Mouse (Mus musculus): ENCODE results near the gene Dhx32.

The Dhx32 gene

DNA sequence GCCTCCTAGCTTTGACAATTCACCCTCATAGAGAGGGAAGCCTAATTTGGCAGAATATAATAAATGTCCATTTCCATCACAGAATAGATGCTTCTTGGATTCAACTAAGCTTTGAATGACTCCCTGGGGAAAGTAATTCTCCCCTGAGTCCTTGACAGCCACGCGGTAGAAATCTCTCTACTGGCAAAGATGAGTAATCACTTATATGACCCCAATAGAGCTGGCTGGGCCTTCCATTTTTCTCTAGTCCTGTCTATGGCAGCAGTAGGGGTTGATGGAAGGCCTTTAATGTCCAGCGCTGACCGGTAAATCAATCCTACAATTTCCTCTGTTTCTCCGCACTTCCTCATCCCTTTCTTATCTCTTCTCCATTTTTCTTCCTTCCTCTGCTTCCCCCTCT is 7.3 kb downstream of the Dhx32 start:
- DNase-seq (ENCODE audit: low read depth, low spot score) = no peak

DNA sequence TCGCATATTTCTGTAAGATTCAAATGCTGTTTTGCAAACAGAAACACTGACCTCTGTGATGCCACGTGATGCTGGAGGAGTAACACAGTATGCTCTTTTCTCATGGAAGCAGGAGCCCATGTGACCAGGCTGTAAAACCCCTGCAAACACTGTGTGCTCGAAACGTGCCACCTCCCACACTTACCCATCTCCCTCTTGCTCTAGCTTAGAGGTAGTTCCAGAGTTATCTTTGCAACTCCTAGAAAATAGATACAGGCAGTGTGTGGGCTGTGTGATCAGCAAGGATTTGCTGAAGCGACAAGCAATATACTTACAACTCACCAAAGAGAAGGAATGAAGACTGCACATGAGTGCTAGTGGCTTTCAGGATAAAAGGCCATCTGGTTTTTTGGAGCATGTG is 14.0 kb downstream of the Dhx32 start:
- no peak for DNase-seq (ENCODE audit: low read depth, low spot score)

- no peak for DNase-seq (ENCODE audit: low read depth, low spot score)
Observed at GRCm38 (mm10) chr7:133768027-133768426, 14.5 kb downstream of the Dhx32 start.

- no peak for DNase-seq (ENCODE audit: low read depth, low spot score)
Observed at GRCm38 (mm10) chr7:133765849-133766243, 16.7 kb downstream of the Dhx32 start.

DNA sequence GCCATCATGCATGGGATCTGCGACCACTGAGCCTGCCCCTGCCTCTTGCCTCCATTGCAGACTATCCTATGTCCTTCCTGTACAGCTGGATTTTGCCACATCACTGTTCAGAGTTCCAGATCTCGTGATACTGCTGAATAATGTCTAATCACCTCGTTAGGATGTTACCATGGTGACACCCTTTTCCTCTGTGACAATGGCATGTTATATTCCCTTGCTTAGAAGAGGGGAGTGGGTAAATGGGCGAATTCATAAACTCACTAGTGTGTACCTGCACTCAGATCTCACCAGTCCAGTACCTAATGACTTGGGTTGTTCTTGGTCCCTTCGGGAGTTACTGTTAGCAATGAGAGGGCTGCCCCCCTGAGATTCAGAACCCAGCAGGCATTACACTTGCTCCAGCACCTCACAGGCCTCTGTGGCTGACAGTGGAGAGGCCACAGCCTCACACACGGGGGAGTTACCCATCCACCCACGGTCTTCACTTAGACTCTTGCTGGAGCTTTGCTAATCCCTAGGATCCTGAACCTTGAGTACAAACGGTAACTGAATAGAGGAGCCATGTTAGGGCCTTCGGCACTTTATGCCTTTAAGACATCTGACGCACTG is 17.2 kb downstream of the Dhx32 start:
- DNase-seq (ENCODE audit: low read depth, low spot score) = no peak

DNA sequence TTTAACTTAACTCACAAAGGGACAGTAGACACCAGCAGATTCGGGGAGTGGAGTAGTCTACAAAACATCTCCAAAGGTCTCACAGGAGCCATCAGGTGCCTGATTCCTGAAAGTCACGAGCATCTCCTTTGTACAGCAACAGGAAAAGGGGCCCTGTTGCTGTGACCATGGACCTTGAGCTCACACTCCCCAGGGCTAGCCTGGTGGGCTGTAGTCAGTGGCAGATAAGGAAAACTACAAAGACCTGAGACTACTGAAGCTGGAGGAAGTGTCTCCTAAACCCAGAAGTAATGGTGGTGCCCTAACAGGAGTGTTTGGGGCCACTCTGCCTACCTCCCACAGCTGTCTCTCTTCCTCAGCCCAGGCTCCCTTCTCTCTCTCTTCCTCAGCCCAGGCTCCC is 18.1 kb downstream of the Dhx32 start:
- DNase-seq (ENCODE audit: low read depth, low spot score) = no peak

- no peak for DNase-seq (ENCODE audit: low read depth, low spot score)
Observed at GRCm38 (mm10) chr7:133762696-133763095, 19.8 kb downstream of the Dhx32 start.

DNA sequence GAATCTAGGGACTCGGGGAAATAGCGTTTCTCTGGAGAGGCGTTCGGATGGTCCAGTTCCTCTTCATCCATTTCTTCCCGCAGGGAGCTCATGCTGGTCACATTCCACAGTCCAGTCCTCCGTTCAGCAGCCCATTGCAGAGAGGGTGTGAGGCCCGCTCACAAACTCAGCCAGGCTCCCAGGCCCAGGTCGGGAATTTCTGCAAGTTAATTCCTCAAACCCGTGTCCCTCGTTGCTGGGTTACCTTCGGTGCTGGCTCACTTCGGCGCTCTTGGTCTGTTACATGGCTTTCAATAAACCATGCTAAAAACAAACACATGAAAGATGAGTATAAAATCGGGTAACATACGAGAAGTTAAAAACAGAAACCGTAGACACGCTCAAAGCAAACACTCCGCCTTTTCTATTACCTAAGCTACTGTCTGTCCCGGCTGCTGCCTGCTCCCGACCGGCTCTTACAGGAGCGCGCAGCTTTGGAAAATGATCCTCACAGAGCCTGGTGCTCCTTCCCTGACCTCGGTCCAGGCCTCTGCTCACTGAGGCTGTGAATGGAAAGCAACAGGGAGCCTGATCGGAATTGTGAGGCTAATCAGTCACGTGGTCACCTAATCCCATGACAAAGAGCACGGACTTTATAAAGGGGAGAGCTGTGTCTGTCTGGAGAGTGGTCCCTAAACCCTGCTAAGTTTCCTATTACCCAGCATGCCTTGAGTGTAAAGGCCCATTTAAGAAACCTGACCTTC is 22.7 kb downstream of the Dhx32 start:
- DNase-seq (ENCODE audit: low read depth, low spot score) = no peak

DNA sequence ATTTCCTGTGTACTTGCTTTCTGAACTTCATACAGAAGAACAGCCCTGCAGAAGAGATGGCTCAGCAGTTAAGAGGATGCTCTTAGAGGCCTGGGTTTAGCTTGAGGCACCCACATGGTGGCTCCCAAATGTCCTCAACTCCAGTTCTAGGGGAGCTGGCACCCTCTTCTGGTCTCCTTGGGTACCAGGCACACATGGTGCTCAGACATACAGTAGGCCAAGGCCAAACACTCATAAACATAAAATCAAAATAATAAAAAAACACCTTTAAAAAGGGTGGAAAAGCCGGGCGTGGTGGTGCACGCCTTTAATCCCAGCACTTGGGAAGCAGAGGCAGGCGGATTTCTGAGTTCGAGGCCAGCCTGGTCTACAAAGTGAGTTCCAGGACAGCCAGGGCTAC is 23.8 kb downstream of the Dhx32 start:
- DNase-seq (ENCODE audit: low read depth, low spot score) = peak; percentile 13

DNA sequence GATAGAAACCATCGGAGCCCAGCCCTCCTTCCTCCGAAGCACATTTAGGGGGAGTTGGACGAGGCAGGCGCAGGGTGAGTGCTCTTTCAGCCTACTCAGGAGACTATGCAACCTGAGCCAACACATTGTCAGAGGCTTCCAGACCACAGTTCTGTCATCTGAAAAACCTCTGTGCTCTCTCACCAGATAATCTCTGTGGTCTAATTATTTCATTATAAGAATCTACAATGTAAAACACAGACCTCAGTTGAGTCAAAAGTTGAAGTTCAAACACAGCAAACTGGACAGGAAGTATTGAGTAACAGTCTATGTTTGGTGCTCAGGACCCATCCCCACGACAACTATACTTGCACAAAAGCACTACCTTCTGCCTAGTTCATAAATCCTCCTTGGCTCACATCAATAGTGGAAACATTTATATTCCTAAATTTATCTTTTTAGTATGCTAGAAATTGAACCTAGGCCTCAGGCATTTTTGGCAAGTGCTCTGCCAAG is 24.5 kb downstream of the Dhx32 start:
- no peak for DNase-seq (ENCODE audit: low read depth, low spot score)

GRCm38 (mm10) chr7:133751163-133751562 is 31.4 kb downstream of the Dhx32 start:
- no peak for DNase-seq (ENCODE audit: low read depth, low spot score)

DNA sequence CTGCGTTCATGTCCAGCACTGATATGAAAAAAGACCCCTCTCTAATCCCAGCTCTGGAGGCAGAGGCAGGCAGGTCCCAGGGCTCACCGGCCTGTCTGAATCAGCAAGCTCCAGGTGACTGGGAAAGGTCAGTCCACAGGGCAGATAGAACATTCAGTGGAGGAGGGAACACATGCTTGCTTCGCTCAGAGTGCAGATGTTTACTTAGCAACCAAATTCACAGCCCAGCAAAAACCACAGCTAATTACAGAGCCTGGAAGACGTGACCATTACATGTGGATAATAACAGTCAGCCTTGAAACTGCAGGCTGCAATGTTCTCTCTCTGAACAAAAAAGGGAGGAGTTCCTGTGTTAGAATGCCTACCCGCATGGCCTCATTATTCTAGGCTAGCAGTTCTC is 31.9 kb downstream of the Dhx32 start:
- no peak for DNase-seq (ENCODE audit: low read depth, low spot score)

DNA sequence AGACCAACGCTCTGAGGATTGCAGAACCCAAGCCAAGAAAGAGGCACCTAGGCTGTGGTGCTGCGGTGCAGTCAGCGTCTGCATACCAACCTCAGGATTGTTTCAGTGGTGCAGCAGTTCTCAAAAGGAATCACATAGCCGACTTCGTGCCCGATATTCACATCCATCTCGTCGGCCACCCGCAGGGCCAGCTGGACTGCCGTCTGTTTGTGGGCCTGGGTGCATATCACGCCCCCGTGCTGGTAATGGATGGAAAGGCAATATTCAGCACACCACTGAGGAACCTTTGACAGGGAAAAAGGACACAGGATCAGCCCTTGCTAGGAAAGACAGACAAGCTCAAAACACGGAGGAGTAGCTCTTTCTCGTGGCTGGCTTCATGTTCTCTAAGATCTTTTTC is 33.8 kb downstream of the Dhx32 start:
- no peak for DNase-seq (ENCODE audit: low read depth, low spot score)

DNA sequence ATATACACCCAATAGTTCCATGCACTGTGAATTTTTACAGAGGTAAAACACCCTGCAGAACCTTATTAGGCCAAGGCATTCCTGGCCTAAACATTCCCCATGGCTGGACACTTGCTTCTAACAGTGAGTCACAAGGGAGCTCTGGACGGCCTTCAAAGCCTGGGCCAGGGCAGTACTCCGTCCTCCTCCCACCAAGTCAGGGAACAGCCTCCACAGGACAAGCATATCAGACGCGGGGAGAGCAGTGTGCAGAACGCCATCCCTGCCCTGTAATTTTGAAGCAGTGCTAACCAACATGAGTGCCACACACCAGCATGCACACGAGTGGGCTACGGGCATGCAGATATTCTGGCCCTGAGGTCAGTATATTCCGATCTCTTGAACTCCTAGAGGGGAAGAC is 35.2 kb downstream of the Dhx32 start:
- DNase-seq (ENCODE audit: low read depth, low spot score) = no peak

GRCm38 (mm10) chr7:133744701-133745100 is 37.8 kb downstream of the Dhx32 start:
- no peak for DNase-seq (ENCODE audit: low read depth, low spot score)

- DNase-seq (ENCODE audit: low read depth, low spot score) = no peak
Observed at GRCm38 (mm10) chr7:133744209-133744608, 38.3 kb downstream of the Dhx32 start.

DNA sequence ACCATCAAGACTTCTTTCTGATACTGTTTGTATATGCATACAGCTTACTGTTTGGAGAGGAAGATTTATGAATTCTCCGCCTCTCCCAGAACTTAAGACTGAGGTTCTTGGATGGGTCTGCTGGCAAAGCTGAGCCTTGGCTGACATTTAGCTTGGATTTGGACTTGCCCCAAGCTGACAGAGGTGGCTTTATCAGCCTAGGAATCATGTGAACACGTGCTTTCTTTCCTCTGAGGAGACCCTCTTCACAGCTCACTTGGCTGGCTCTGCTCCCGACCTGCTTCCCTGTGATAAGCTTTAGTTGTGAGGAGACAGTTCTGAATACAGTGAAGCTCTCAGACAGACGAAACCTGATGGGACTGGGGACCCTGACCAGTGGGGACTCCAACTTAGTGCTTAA is 38.9 kb downstream of the Dhx32 start:
- DNase-seq (ENCODE audit: low read depth, low spot score) = no peak

GRCm38 (mm10) chr7:133742530-133743325 is 39.8 kb downstream of the Dhx32 start:
- no peak for DNase-seq (ENCODE audit: low read depth, low spot score)

GRCm38 (mm10) chr7:133740558-133740957 is 42.0 kb downstream of the Dhx32 start:
- DNase-seq (ENCODE audit: low read depth, low spot score) = no peak

DNA sequence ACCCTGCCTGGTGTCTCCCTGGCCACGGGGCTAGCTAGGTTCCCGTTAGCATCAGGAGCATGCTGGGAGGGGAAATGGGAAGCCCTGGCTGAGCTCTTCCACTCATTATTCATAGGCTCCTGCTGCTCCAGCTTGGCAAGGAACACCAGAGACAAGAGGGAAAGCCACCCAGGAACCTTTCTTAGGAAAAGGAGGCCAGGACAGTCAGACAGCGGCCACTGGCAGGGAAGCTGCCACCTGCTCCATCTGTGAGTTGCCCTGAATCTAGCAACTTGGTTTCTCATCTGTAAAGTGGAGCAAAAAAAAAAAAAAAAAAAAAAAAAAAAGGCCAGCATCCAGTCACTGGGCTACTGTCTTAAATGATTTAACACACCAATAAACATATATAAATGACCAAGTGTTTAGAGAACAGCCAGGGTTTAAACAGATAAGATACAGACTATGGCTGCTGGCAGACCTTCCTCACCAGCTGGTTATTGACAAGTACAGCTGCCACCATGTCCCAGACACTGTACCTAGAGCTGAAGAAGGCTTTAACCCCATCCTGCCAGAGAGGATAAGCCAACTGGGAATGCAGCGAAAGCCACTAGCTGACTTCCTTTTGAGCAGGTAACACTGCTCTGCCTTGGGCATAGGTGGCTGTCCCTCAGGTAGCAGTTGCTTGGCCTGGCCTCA is 50.4 kb downstream of the Dhx32 start:
- no peak for DNase-seq (ENCODE audit: low read depth, low spot score)

DNA sequence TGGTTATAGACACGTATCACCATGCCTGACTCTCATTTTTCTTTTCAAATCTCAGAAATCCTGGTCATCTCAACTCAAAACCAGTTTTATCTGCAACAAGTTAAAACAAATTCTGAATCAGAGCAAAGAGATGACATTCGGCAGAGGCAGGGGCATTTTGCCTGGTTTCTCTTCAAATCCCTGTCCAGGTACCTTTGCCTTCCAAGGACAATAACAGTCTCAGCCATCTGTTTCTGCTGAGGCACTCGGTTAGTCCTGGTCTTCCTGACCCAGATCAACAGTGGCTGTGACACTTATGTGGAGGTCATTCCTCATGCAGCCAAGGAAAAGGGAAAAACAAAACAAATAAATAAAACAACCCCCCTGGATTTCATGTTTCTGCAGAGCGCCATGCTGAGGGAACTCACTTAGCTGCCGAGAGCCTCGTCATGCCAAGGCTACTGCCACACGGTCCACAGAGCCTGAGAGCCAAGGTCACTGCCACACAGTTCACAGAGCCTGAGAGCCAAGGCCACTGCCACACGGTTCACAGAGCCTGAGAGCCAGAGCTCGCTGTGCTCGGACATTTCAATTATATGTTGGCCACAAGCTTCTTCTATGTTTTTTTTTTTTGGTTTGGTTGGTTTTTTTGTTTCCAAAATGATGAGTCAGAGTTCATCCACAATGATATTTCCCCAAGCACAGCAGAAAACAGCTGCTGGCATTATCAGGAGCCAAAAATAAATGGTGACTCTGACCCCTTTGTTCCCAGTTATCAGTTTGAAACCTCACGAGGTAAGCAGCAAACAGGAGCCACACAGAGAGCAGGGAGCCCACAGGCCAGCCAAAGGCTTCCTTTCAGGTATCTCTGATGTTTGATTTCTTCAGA is 52.0 kb downstream of the Dhx32 start:
- no peak for DNase-seq (ENCODE audit: low read depth, low spot score)
